Mouse (Mus musculus) small intestine, adult 2 months (tissue): ENCODE data around the gene Lmbr1l. TPM values are rescaled to one million over a fixed set of nuclear protein-coding genes. Genes with fewer than 3 reads are reported as not detected.

ENCODE experiments used
- H3K27ac ChIP-seq: fragments of 200-500 bp; 2 replicates; pipeline ENCODE4 v1.5.1; 2012; ENCODE audit warnings: low read depth, low read length, control low read depth, inconsistent platforms; ENCODE audit not compliant: insufficient read depth
- H3K27me3 ChIP-seq: fragments of 200-500 bp; 2 replicates; pipeline ENCODE4 v1.6.1; 2012; ENCODE audit warnings: mild to moderate bottlenecking, moderate library complexity, low read length, inconsistent platforms; ENCODE audit not compliant: control insufficient read depth, insufficient read depth
- H3K36me3 ChIP-seq: fragments of 200-500 bp; 2 replicates; pipeline ENCODE4 v1.6.1; 2012; ENCODE audit warnings: mild to moderate bottlenecking, low read length, control low read depth, inconsistent platforms; ENCODE audit not compliant: control insufficient read depth, insufficient read depth
- H3K4me1 ChIP-seq: fragments of 200-500 bp; 2 replicates; pipeline ENCODE4 v1.6.1; 2012; ENCODE audit warnings: low read length, inconsistent platforms, mixed read lengths; ENCODE audit not compliant: control insufficient read depth, insufficient read depth, insufficient read length
- H3K4me3 ChIP-seq: fragments of 200-500 bp; 2 replicates; pipeline ENCODE4 v1.5.1; 2012; ENCODE audit warnings: low read depth, mild to moderate bottlenecking, control low read depth, inconsistent platforms, low read length, moderate library complexity
- CTCF ChIP-seq: fragments of 200-500 bp; IDR thresholded peaks from 2 replicates; pipeline ENCODE4 v1.5.1; 2012; ENCODE audit warnings: low read depth, mild to moderate bottlenecking, control low read depth, inconsistent platforms, low read length, moderate library complexity, mixed read lengths; ENCODE audit not compliant: insufficient replicate concordance, insufficient read length; ENCODE audit errors: extremely low read depth
- POLR2A ChIP-seq: fragments of 200-500 bp; IDR thresholded peaks from 2 replicates; pipeline ENCODE4 v1.6.1; 2012; ENCODE audit warnings: low read depth, mild to moderate bottlenecking, control low read depth, inconsistent platforms, low read length, moderate library complexity
- WGBS: fragments of 180-500 bp; shearing (Covaris S2); methylation state at CpG from one replicate; pipeline ENCODE4 v1.1.7; 2018; 5-methylcytosine and 5-hydroxymethylcytosine counted together
- polyA plus RNA-seq: library from polyadenylated mRNA; depleted of rRNA; stranded (reverse); fragments of >200 nt; gene quantifications from 2 replicates; pipeline ENCODE4 v1.2.3, GENCODE M21; 2012

Gene Lmbr1l
- polyA plus RNA-seq, 1 experiment = 395 TPM

GRCm38 (mm10) chr15:98871916-98872888, 45.8 kb downstream of the Lmbr1l start:
- WGBS = 1% methylated on average over 51 of the region's 51 CpGs

GRCm38 (mm10) chr15:98871070-98871915, 46.7 kb downstream of the Lmbr1l start, which contains the start of gene Kmt2d:
Gene Kmt2d (minus strand): TSS chr15:98871204.
- WGBS = under 1% methylated on average over 82 of the region's 94 CpGs
- peaks cover 5% of the 10 kb centered on the region; the same call in 1 of the 2 replicates for H3K36me3 ChIP-seq
- no peaks in the 10 kb centered on the region for H3K27me3 ChIP-seq
- H3K4me3 ChIP-seq = peak within 1 kb of the TSS; percentile 98
- peak within 1 kb of the TSS; percentile 98 for H3K27ac ChIP-seq
- peaks cover 11% of the 10 kb centered on the region for H3K4me1 ChIP-seq
- TF ChIP-seq POLR2A = no peak
- TF ChIP-seq CTCF = no peak

More at GRCm38 (mm10) chr15:98871916-98872888, 45.8 kb downstream of the Lmbr1l start:
- Histone ChIP-seq H3K4me3 (peak overlapping the region; percentile 98), H3K4me1 (peaks cover 11% of the 10 kb centered on the region), H3K27ac (peak overlapping the region; percentile 98), H3K27me3 (no peaks in the 10 kb centered on the region), H3K36me3 (no peaks in the 10 kb centered on the region)
- TF ChIP-seq POLR2A = peak; percentile 7; the same call in 1 of the 2 replicates
- no peak for TF ChIP-seq CTCF

DNA sequence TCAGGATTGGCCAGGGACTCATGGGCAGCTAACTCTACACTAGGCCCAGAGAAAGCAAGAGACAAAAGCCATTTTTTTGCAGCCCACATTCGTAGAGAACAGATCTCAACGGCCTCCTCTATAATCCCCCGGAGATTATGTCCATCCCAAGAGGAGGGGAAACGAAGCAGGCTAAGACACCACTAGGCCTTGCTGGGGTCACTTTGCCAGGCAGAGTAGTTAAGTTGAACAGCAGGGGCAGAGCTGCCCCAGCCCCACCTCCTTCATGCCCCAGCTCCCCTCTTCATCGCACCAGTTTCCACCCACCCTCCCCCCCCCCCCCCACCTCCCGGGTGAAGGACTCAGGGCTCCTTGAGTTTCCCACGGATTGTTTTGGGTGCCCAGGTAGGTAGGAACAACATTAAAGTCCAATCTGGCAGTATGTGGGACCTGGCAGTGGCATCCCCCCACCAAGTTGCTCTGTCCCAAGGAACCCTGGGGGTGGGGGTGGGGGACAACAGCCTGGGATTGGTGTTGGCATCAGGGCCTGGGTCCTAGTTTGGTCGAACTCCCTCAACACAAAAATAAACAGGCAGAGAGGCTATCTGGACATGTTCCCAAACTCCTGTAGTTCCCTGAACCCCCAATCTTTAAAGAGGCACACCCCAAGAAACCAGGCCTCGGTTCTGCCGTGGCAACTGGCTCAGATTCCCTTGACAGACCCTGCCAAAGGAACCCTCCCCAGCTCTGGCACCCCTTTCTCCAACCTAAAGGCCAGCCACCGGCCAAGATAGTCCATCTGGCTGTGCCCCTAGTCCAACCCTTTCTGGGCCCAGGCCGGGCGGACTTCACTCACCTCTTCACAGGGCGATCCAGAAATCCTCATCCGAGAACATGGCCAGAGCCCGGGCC, 47.6 kb downstream of the Lmbr1l start:
- no peaks in the 10 kb centered on the region for H3K27me3 ChIP-seq
- WGBS = under 1% methylated on average over 16 of the region's 16 CpGs
- peak overlapping the region; percentile 98 for H3K27ac ChIP-seq
- peak overlapping the region; percentile 98 for H3K4me3 ChIP-seq
- peaks cover 14% of the 10 kb centered on the region for H3K36me3 ChIP-seq
- peaks cover 11% of the 10 kb centered on the region for H3K4me1 ChIP-seq
- TF ChIP-seq POLR2A = no peak
- no peak for TF ChIP-seq CTCF

DNA sequence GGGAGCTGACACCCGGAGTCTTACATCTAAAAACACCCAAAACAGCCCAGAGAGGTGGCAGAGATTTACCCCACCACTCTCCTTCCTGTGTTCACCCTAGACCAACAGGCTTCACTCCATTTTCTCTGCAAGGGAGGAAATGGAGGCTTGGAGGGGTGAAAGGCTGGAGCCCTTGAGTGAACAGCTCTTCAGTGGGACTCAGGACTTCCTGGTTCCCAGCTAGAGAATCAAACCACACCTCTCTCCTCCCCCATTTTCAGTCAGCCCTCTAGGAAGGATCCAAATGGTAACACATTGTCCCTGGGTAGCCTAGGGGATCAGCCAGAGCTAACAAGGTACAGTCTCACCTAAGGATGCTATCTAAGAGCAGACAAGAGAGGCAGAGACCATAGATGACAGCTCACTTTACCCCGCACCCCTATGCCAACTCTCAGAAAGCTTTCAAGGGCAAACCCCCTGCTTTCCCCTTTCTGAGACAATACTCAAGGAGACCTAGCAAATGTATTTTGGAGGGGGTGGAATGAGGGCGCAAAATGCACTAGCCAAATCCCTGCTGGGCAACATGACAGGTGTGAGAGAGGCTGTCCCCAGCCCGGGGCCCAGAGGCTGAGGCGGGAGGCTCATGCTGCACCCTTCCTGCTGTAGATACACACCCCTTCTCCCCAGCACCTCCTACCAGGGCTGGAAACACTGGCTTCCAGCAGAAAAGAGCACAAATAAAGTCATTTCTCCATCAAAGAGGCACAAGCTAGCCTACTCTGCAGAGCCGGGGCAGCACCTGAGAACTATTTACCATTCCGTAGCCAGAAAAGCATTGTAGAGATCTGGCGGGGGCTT, 48.5 kb downstream of the Lmbr1l start:
- no peak for TF ChIP-seq CTCF
- TF ChIP-seq POLR2A = no peak
- WGBS = 3% methylated on average over 8 of the region's 8 CpGs
- H3K27ac ChIP-seq = 0 out of 2 replicates have a peak overlapping the region, but pooled peaks have one; percentile 3
- H3K4me1 ChIP-seq = peaks cover 11% of the 10 kb centered on the region
- H3K36me3 ChIP-seq = peaks cover 22% of the 10 kb centered on the region
- H3K27me3 ChIP-seq = no peaks in the 10 kb centered on the region
- H3K4me3 ChIP-seq = peak overlapping the region; percentile 98

DNA sequence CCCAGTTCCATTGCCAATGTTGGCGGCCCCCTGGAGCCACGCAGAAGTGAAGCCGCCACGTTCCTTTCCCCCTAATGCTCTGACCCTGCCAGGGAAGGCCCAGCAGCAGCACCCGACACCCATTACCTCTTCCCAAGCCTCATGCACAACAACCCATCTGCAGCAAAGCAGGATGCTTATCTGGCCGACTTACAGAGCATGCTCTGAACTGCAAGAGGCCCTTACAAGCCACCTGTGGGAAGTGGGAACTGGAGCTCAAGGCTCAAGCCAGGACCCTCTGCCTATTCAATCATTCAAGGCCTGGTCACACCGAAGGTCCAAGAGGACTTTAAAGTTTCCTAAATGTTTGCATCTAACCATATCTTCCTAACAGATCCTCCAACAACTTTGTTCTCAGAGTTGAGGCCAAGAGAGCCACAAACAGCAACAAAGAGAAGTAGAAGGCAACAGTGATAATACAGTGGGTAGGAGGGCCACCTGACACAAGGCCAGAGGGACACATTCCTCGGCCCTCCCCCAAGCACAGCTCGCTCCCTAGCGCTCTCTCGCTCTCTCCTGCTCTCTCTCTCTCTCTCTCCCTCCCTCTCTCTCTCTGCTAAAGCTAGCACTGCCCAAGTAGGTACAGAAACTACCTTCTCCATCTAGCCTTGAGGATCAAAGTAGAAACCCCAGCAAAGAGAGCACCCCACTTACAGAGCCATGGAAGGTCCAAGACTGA, 49.5 kb downstream of the Lmbr1l start:
- WGBS = 33% methylated on average over 11 of the region's 11 CpGs
- Histone ChIP-seq H3K4me3 (peak overlapping the region; percentile 98), H3K27ac (no peak overlapping the region; the same call in 1 of the 2 replicates), H3K4me1 (peaks cover 11% of the 10 kb centered on the region), H3K27me3 (no peaks in the 10 kb centered on the region), H3K36me3 (peaks cover 33% of the 10 kb centered on the region)
- TF ChIP-seq CTCF (no peak), POLR2A (no peak)
